37 mouse cellular contexts compared by ENCODE assay signal in genomic region chr2:93963802-93964201, GRCm38 (mm10). TPM values are rescaled to one million over a fixed set of nuclear protein-coding genes. Genes with fewer than 3 reads are reported as not detected.
A peak's percentile ranks its signal among the peaks of the same experiment; 100 is the strongest.
DNase-seq lines count a peak whose midpoint lies in the region; ATAC-seq lines count a peak whose summit lies in the region.
"Had no signal": no experiment of that assay in that cellular context is flagged by ENCODE, and none has a peak within 500 bp of the region (broad histone marks: within the 10 kb centered on the region; RNA-seq: fewer than 3 reads in every experiment).

No protein-coding gene starts in this region.

- no peak overlapping the region for H3K9ac ChIP-seq in forebrain, embryonic 13.5 days
- H3K9ac ChIP-seq: embryonic facial prominence, embryonic 15.5 days; intestine, embryonic 15.5 days; limb, embryonic 13.5 days; lung, embryonic 15.5 days; neural tube, embryonic 12.5 days had no signal

- no peaks in the 10 kb centered on the region for H3K9me3 ChIP-seq in forebrain, embryonic 13.5 days (replicated peaks)
- no peaks in the 10 kb centered on the region for H3K9me3 ChIP-seq in forebrain, embryonic 10.5 days
- H3K9me3 ChIP-seq: embryonic facial prominence, embryonic 10.5 days; embryonic facial prominence, embryonic 15.5 days; heart, embryonic 10.5 days; hindbrain, embryonic 12.5 days; intestine, embryonic 15.5 days; limb, embryonic 13.5 days; lung, embryonic 15.5 days; midbrain, embryonic 10.5 days; neural tube, embryonic 12.5 days had no signal

- H3K27me3 ChIP-seq in forebrain, embryonic 13.5 days = no peaks in the 10 kb centered on the region
- H3K27me3 ChIP-seq in forebrain, embryonic 10.5 days (ENCODE audit: poor library complexity, severe bottlenecking) = peaks cover 10% of the 10 kb centered on the region
- H3K27me3 ChIP-seq: lung, embryonic 15.5 days had no signal

- H3K4me2 ChIP-seq in forebrain, embryonic 13.5 days = no peak overlapping the region
- H3K4me2 ChIP-seq: embryonic facial prominence, embryonic 15.5 days; hindbrain, embryonic 12.5 days; intestine, embryonic 15.5 days; limb, embryonic 13.5 days; liver, embryonic 11.5 days; lung, embryonic 15.5 days; neural tube, embryonic 12.5 days had no signal

- peaks cover 22% of the 10 kb centered on the region for H3K4me1 ChIP-seq in forebrain, embryonic 13.5 days
- peaks cover 12% of the 10 kb centered on the region for H3K4me1 ChIP-seq in forebrain, embryonic 10.5 days
- H3K4me1 ChIP-seq: embryonic facial prominence, embryonic 15.5 days; heart, embryonic 10.5 days; intestine, embryonic 15.5 days; limb, embryonic 13.5 days had no signal

- no peak for DNase-seq in forebrain, embryonic 10.5 days (ENCODE audit: extremely low spot score, low spot score)
- DNase-seq in left cerebral cortex, postnatal 4 days = peak; percentile 50
- no peak for DNase-seq in left cerebral cortex, postnatal 25 days (ENCODE audit: low spot score in 2 of 2)
- DNase-seq in cerebellum, adult 9-11 months = peak; percentile 69
- DNase-seq in cerebellum, postnatal 36 days = peak; percentile 23 to 47
- DNase-seq in kidney, adult 8-10 months = no peak
- DNase-seq: adrenal gland, postnatal 25 days; gastrocnemius, postnatal 25 days; heart, adult 11 months; heart, postnatal 36 days; right cerebral cortex, adult 18-20 months had no signal

- H3K27ac ChIP-seq in forebrain, embryonic 13.5 days = peak overlapping the region; percentile 63; the same call in 1 of the 2 replicates
- no peak overlapping the region for H3K27ac ChIP-seq in forebrain, embryonic 10.5 days
- H3K27ac ChIP-seq: embryonic facial prominence, embryonic 10.5 days; embryonic facial prominence, embryonic 15.5 days; heart, embryonic 10.5 days; hindbrain, embryonic 12.5 days; hindbrain, postnatal 0 days; intestine, embryonic 15.5 days; kidney, postnatal 0 days; limb, embryonic 13.5 days; lung, embryonic 15.5 days; midbrain, embryonic 10.5 days; neural tube, embryonic 12.5 days; stomach, postnatal 0 days had no signal

- 94% methylated on average over 1 of the region's 1 CpGs for WGBS in forebrain, embryonic 13.5 days
- WGBS in forebrain, embryonic 10.5 days = 60% methylated on average over 1 of the region's 1 CpGs

- intact Hi-C loops in left cerebral cortex, postnatal 4 days (cut with DNase I) = no loop called here
- intact Hi-C loops in left cerebral cortex, postnatal 25 days (cut with DNase I) = no loop called here

- H3K36me3 ChIP-seq in forebrain, embryonic 13.5 days (ENCODE audit: poor library complexity, severe bottlenecking) = no peaks in the 10 kb centered on the region
- H3K36me3 ChIP-seq in forebrain, embryonic 10.5 days (replicated peaks) = no peaks in the 10 kb centered on the region
- H3K36me3 ChIP-seq: embryonic facial prominence, embryonic 10.5 days; embryonic facial prominence, embryonic 15.5 days; heart, embryonic 10.5 days; hindbrain, embryonic 12.5 days; intestine, embryonic 15.5 days; limb, embryonic 13.5 days; lung, embryonic 15.5 days; midbrain, embryonic 10.5 days; neural tube, embryonic 12.5 days had no signal

- ATAC-seq in forebrain, embryonic 13.5 days = no peak
- ATAC-seq: CD4-positive, CD25-positive, alpha-beta regulatory T cell, adult 4 months; intestine, embryonic 15.5 days had no signal

- H3K4me3 ChIP-seq in forebrain, embryonic 13.5 days = no peak overlapping the region
- no peak overlapping the region for H3K4me3 ChIP-seq in forebrain, embryonic 10.5 days
- H3K4me3 ChIP-seq: embryonic facial prominence, embryonic 10.5 days; embryonic facial prominence, embryonic 15.5 days; heart, embryonic 10.5 days; hindbrain, embryonic 12.5 days; intestine, embryonic 15.5 days; limb, embryonic 13.5 days; lung, embryonic 15.5 days; midbrain, embryonic 10.5 days; myocyte; neural tube, embryonic 12.5 days had no signal

RNA-seq across cellular contexts. Expression of gene Gm13889, which starts 6.8 kb away (rescaled TPM):
- polyA plus RNA-seq in forebrain, embryonic 13.5 days (2015; fragmentation: Nextera tagmentation; extraction: Ambion mirVana) = 17.7 and 22.3 TPM in 2 replicates
- 1.5 and 1.6 TPM in 2 replicates for polyA plus RNA-seq in forebrain, embryonic 10.5 days (2016; fragmentation: Nextera tagmentation; extraction: Ambion mirVana)
- total RNA-seq in left cerebral cortex, postnatal 4 days (2021) = 10 to 100 TPM; 44.3 to 45.6 TPM
- total RNA-seq in left cerebral cortex, postnatal 25 days (2021) = 10 to 100 TPM; 46.6 to 48.8 TPM
- total RNA-seq: megakaryocyte progenitor cell, adult 5-6 weeks had no signal
- polyA plus RNA-seq: CD4-positive, CD25-positive, alpha-beta regulatory T cell, adult 4 months had no signal

RNA-seq across cellular contexts. Expression of gene Gm27027, which starts 32.4 kb away (rescaled TPM):
- polyA plus RNA-seq in forebrain, embryonic 13.5 days (2015; fragmentation: Nextera tagmentation; extraction: Ambion mirVana) = not detected in 2 replicates
- polyA plus RNA-seq in forebrain, embryonic 10.5 days (2016; fragmentation: Nextera tagmentation; extraction: Ambion mirVana) = not detected in 2 replicates
- total RNA-seq in left cerebral cortex, postnatal 4 days (2021) = not detected
- not detected for total RNA-seq in left cerebral cortex, postnatal 25 days (2021)
- total RNA-seq: adrenal gland, adult 18-20 months; adrenal gland, postnatal 25 days; gastrocnemius, postnatal 25 days; heart, postnatal 36 days; hindbrain, postnatal 0 days; left cerebral cortex, postnatal 10 days; megakaryocyte progenitor cell, adult 5-6 weeks; midbrain, postnatal 0 days had no signal
- polyA plus RNA-seq: brain, embryonic 14.5 days; CD4-positive, CD25-positive, alpha-beta regulatory T cell, adult 4 months; embryonic facial prominence, embryonic 10.5 days; embryonic facial prominence, embryonic 15.5 days; frontal cortex, adult 2 months; heart, embryonic 10.5 days; heart, embryonic 16.5 days; hindbrain, embryonic 12.5 days; hindbrain, postnatal 0 days; intestine, embryonic 15.5 days; kidney, adult 2 months; kidney, postnatal 0 days; limb, embryonic 13.5 days; liver, embryonic 11.5 days; liver, embryonic 16.5 days; lung, embryonic 15.5 days; midbrain, embryonic 10.5 days; midbrain, postnatal 0 days; myocyte; neural tube, embryonic 12.5 days; spleen, adult 2 months; stomach, postnatal 0 days had no signal

RNA-seq across cellular contexts. Expression of gene Alkbh3, which starts 46.8 kb away (rescaled TPM):
- 51.8 and 53.2 TPM in 2 replicates for polyA plus RNA-seq in forebrain, embryonic 13.5 days (2015; fragmentation: Nextera tagmentation; extraction: Ambion mirVana)
- polyA plus RNA-seq in forebrain, embryonic 10.5 days (2016; fragmentation: Nextera tagmentation; extraction: Ambion mirVana) = 48.8 and 49.5 TPM in 2 replicates
- total RNA-seq in left cerebral cortex, postnatal 4 days (2021) = 10 to 100 TPM; 33.7 to 43.3 TPM
- 10 to 100 TPM; 19.4 to 25.7 TPM for total RNA-seq in left cerebral cortex, postnatal 25 days (2021)

Comparison
In these comparisons a context has a peak if more than half of its experiments do, and no peak if none do; other contexts are left out.
1. DNase-seq: peak in left cerebral cortex, postnatal 4 days (single experiment), cerebellum, adult 9-11 months (single experiment) and cerebellum, postnatal 36 days (2 of 2); none in forebrain, embryonic 10.5 days (single experiment), left cerebral cortex, postnatal 25 days (0 of 2) and kidney, adult 8-10 months (0 of 2).